Mouse (Mus musculus) embryonic facial prominence, embryonic 12.5 days (tissue): ENCODE results near the gene Daam1. TPM values are rescaled to one million over a fixed set of nuclear protein-coding genes. Genes with fewer than 3 reads are reported as not detected.
A peak's percentile ranks its signal among the peaks of the same experiment; 100 is the strongest.

ENCODE experiments used
- ATAC-seq: fragments of 200-750 bp; cut with Nextera tagmentation; 2 replicates; pipeline ENCODE4 v1.8.0; 2017; ENCODE audit not compliant: insufficient number of reproducible peaks, insufficient read depth, low FRiP score, low TSS enrichment
- H3K27ac ChIP-seq: fragments of 300-500 bp; sonication (generic); 2 replicates; pipeline ENCODE4 v1.5.1; 2016; ENCODE audit warnings: mild to moderate bottlenecking
- H3K27me3 ChIP-seq: fragments of 300-500 bp; sonication (generic); 2 replicates; pipeline ENCODE4 v1.6.1; 2016; ENCODE audit warnings: mild to moderate bottlenecking, moderate library complexity
- H3K36me3 ChIP-seq: fragments of 300-500 bp; sonication (generic); 2 replicates; pipeline ENCODE4 v1.6.1; 2016; ENCODE audit warnings: mild to moderate bottlenecking
- H3K4me1 ChIP-seq: fragments of 300-500 bp; sonication (generic); 2 replicates; pipeline ENCODE4 v1.6.1; 2016
- H3K4me2 ChIP-seq: fragments of 300-500 bp; sonication (generic); replicated peaks from 2 replicates; pipeline ENCODE4 v1.6.1; 2016; ENCODE audit warnings: mild to moderate bottlenecking, moderate library complexity
- H3K4me3 ChIP-seq: fragments of 300-500 bp; sonication (generic); 2 replicates; pipeline ENCODE4 v1.5.1; 2016; ENCODE audit warnings: mild to moderate bottlenecking
- H3K9ac ChIP-seq: fragments of 300-500 bp; sonication (generic); 2 replicates; pipeline ENCODE4 v1.6.1; 2016; ENCODE audit warnings: mild to moderate bottlenecking, moderate library complexity
- H3K9me3 ChIP-seq: fragments of 300-500 bp; sonication (generic); 2 replicates; pipeline ENCODE4 v1.6.1; 2016; ENCODE audit warnings: mild to moderate bottlenecking, moderate library complexity
- WGBS: fragments of 180-500 bp; shearing (Covaris S2); methylation state at CpG from one replicate; pipeline ENCODE4 v1.1.7; 2016; 5-methylcytosine and 5-hydroxymethylcytosine counted together
- polyA plus RNA-seq: library from polyadenylated mRNA; unstranded; fragments of >200 nt; fragmentation: Nextera tagmentation; extraction: Ambion mirVana; gene quantifications from 2 replicates; pipeline ENCODE4 v1.2.1, GENCODE M21; 2016

Gene Daam1
- polyA plus RNA-seq: 8.4 and 9.8 TPM in 2 replicates

GRCm38 (mm10) chr12:71830607-71831257 is at the start of gene Daam1:
Gene Daam1 (plus strand): TSS chr12:71831078.
- Histone ChIP-seq H3K4me3 (peak within 1 kb of the TSS; percentile 87), H3K36me3 (no peaks in the 10 kb centered on the region), H3K9me3 (no peaks in the 10 kb centered on the region), H3K4me1 (peaks cover 15% of the 10 kb centered on the region; the same call in 1 of the 2 replicates), H3K27ac (peak within 1 kb of the TSS; percentile 94), H3K9ac (peak within 1 kb of the TSS; percentile 71), H3K27me3 (no peaks in the 10 kb centered on the region), H3K4me2 (peak within 1 kb of the TSS; percentile 97)
- under 1% methylated on average over 35 of the region's 35 CpGs for WGBS
- peak; percentile 100 for ATAC-seq

- H3K27ac ChIP-seq: no peak overlapping the region
- no peak overlapping the region for H3K4me2 ChIP-seq
- H3K4me3 ChIP-seq: no peak overlapping the region
- H3K27me3 ChIP-seq: no peaks in the 10 kb centered on the region
- no peaks in the 10 kb centered on the region for H3K36me3 ChIP-seq
- 0 out of 2 replicates have a peak, but pooled peaks have one; percentile 52 for ATAC-seq
- H3K9ac ChIP-seq: no peak overlapping the region
- no peaks in the 10 kb centered on the region for H3K9me3 ChIP-seq
- 46% methylated on average over 7 of the region's 7 CpGs for WGBS
- 0 out of 2 replicates have a peak, but pooled peaks cover 3% of the 10 kb centered on the region for H3K4me1 ChIP-seq
These were observed 49.7 kb upstream of the Daam1 start for GRCm38 (mm10) chr12:71781220-71781619.

- Histone ChIP-seq H3K27me3 (no peaks in the 10 kb centered on the region), H3K27ac (no peak overlapping the region), H3K4me3 (no peak overlapping the region), H3K9me3 (no peaks in the 10 kb centered on the region), H3K4me1 (0 out of 2 replicates have a peak, but pooled peaks cover 3% of the 10 kb centered on the region), H3K9ac (no peak overlapping the region), H3K36me3 (no peaks in the 10 kb centered on the region), H3K4me2 (no peak overlapping the region)
- 74% methylated on average over 3 of the region's 3 CpGs for WGBS
- ATAC-seq: no peak
These were observed 46.9 kb upstream of the Daam1 start for GRCm38 (mm10) chr12:71783970-71784369.

GRCm38 (mm10) chr12:71784666-71785255 is 46.1 kb upstream of the Daam1 start:
- WGBS: 39% methylated on average over 11 of the region's 11 CpGs
- 0 out of 2 replicates have a peak, but pooled peaks cover 3% of the 10 kb centered on the region for H3K4me1 ChIP-seq
- ATAC-seq: no peak
- H3K9me3 ChIP-seq: no peaks in the 10 kb centered on the region
- no peak overlapping the region for H3K4me3 ChIP-seq
- no peaks in the 10 kb centered on the region for H3K27me3 ChIP-seq
- no peak overlapping the region for H3K4me2 ChIP-seq
- H3K9ac ChIP-seq: no peak overlapping the region
- no peaks in the 10 kb centered on the region for H3K36me3 ChIP-seq
- no peak overlapping the region for H3K27ac ChIP-seq

- H3K9me3 ChIP-seq: no peaks in the 10 kb centered on the region
- no peaks in the 10 kb centered on the region for H3K36me3 ChIP-seq
- no peak overlapping the region for H3K27ac ChIP-seq
- no peaks in the 10 kb centered on the region for H3K27me3 ChIP-seq
- 0 out of 2 replicates have a peak, but pooled peaks cover under 1% of the 10 kb centered on the region for H3K4me1 ChIP-seq
- ATAC-seq: no peak
- no peak overlapping the region for H3K4me3 ChIP-seq
- H3K9ac ChIP-seq: no peak overlapping the region
- H3K4me2 ChIP-seq: no peak overlapping the region
These were observed 44.4 kb upstream of the Daam1 start for GRCm38 (mm10) chr12:71786521-71786920.

GRCm38 (mm10) chr12:71788791-71789190 is 42.1 kb upstream of the Daam1 start:
- no peaks in the 10 kb centered on the region for H3K4me1 ChIP-seq
- no peaks in the 10 kb centered on the region for H3K27me3 ChIP-seq
- H3K9ac ChIP-seq: no peak overlapping the region
- H3K9me3 ChIP-seq: no peaks in the 10 kb centered on the region
- H3K4me3 ChIP-seq: no peak overlapping the region
- H3K4me2 ChIP-seq: no peak overlapping the region
- ATAC-seq: no peak
- no peak overlapping the region for H3K27ac ChIP-seq
- H3K36me3 ChIP-seq: no peaks in the 10 kb centered on the region
- 86% methylated on average over 4 of the region's 4 CpGs for WGBS

GRCm38 (mm10) chr12:71790581-71790980 is 40.3 kb upstream of the Daam1 start:
- Histone ChIP-seq H3K27me3 (no peaks in the 10 kb centered on the region), H3K27ac (no peak overlapping the region), H3K4me3 (no peak overlapping the region), H3K9ac (no peak overlapping the region), H3K4me2 (no peak overlapping the region), H3K9me3 (no peaks in the 10 kb centered on the region), H3K4me1 (peaks cover under 1% of the 10 kb centered on the region; the same call in 1 of the 2 replicates), H3K36me3 (no peaks in the 10 kb centered on the region)
- ATAC-seq: no peak
- WGBS: 86% methylated on average over 1 of the region's 1 CpGs

GRCm38 (mm10) chr12:71793114-71793513 is 37.8 kb upstream of the Daam1 start:
- H3K4me2 ChIP-seq: no peak overlapping the region
- H3K36me3 ChIP-seq: no peaks in the 10 kb centered on the region
- no peak overlapping the region for H3K27ac ChIP-seq
- WGBS: 75% methylated on average over 2 of the region's 2 CpGs
- peaks cover 17% of the 10 kb centered on the region; the same call in 1 of the 2 replicates for H3K4me1 ChIP-seq
- H3K9ac ChIP-seq: no peak overlapping the region
- no peak overlapping the region for H3K4me3 ChIP-seq
- H3K27me3 ChIP-seq: no peaks in the 10 kb centered on the region
- no peaks in the 10 kb centered on the region for H3K9me3 ChIP-seq
- no peak for ATAC-seq

- Histone ChIP-seq H3K27ac (no peak overlapping the region), H3K36me3 (no peaks in the 10 kb centered on the region), H3K4me3 (no peak overlapping the region), H3K4me2 (no peak overlapping the region), H3K4me1 (peaks cover 23% of the 10 kb centered on the region; the same call in 1 of the 2 replicates), H3K27me3 (no peaks in the 10 kb centered on the region), H3K9me3 (no peaks in the 10 kb centered on the region), H3K9ac (no peak overlapping the region)
- no peak for ATAC-seq
- WGBS: 64% methylated on average over 4 of the region's 4 CpGs
These were observed 35.3 kb upstream of the Daam1 start for GRCm38 (mm10) chr12:71795626-71796025.

GRCm38 (mm10) chr12:71796517-71796916 is 34.4 kb upstream of the Daam1 start:
- peak overlapping the region; percentile 32; the same call in 1 of the 2 replicates for H3K27ac ChIP-seq

GRCm38 (mm10) chr12:71807306-71807705 is 23.6 kb upstream of the Daam1 start:
- H3K4me1 ChIP-seq: no peaks in the 10 kb centered on the region
- H3K27ac ChIP-seq: peak overlapping the region; percentile 26; the same call in 1 of the 2 replicates
- H3K36me3 ChIP-seq: no peaks in the 10 kb centered on the region
- H3K9ac ChIP-seq: no peak overlapping the region
- no peak overlapping the region for H3K4me2 ChIP-seq
- 43% methylated on average over 9 of the region's 9 CpGs for WGBS
- H3K9me3 ChIP-seq: no peaks in the 10 kb centered on the region
- no peak overlapping the region for H3K4me3 ChIP-seq
- H3K27me3 ChIP-seq: no peaks in the 10 kb centered on the region
- ATAC-seq: no peak

More at GRCm38 (mm10) chr12:71796517-71796916, 34.4 kb upstream of the Daam1 start:
- no peaks in the 10 kb centered on the region for H3K36me3 ChIP-seq
- peak overlapping the region; percentile 39 for H3K4me2 ChIP-seq
- no peak overlapping the region for H3K9ac ChIP-seq
- peaks cover 23% of the 10 kb centered on the region; the same call in 1 of the 2 replicates for H3K4me1 ChIP-seq
- no peaks in the 10 kb centered on the region for H3K9me3 ChIP-seq
- no peak overlapping the region for H3K4me3 ChIP-seq
- 3% methylated on average over 7 of the region's 7 CpGs for WGBS
- ATAC-seq: no peak
- no peaks in the 10 kb centered on the region for H3K27me3 ChIP-seq

GRCm38 (mm10) chr12:71808631-71809030 is 22.2 kb upstream of the Daam1 start:
- no peak overlapping the region for H3K4me3 ChIP-seq
- no peaks in the 10 kb centered on the region for H3K36me3 ChIP-seq
- H3K4me2 ChIP-seq: no peak overlapping the region
- no peak overlapping the region for H3K9ac ChIP-seq
- no peaks in the 10 kb centered on the region for H3K9me3 ChIP-seq
- H3K27ac ChIP-seq: no peak overlapping the region
- 81% methylated on average over 9 of the region's 9 CpGs for WGBS
- H3K27me3 ChIP-seq: no peaks in the 10 kb centered on the region
- no peaks in the 10 kb centered on the region for H3K4me1 ChIP-seq
- ATAC-seq: no peak
